Mouse (Mus musculus): Measurements from ENCODE around the gene Tmem79.

GRCm38 (mm10) chr3:88361096-88361495, 25.1 kb upstream of the Tmem79 start:
- TF ChIP-seq CTCF (IDR thresholded peaks at IDR 0.05; ENCODE audit: low read depth, low read length), result no peak
- no peak for TF ChIP-seq POLR2AphosphoS5 (IDR thresholded peaks at IDR 0.05; ENCODE audit: insufficient replicate concordance, low read depth, low read length)
- TF ChIP-seq GATA1 (IDR thresholded peaks at IDR 0.05; ENCODE audit: borderline replicate concordance, low read length), result no peak
